Mouse (Mus musculus) mature B cell (primary cell): Measurements from ENCODE around the gene Alkbh7.

Experiments used
- in situ Hi-C: fragments of 300-500 bp; cut with MboI; formaldehyde crosslinking; loops from 2 replicates; pipeline ENCODE4 v1.14.3; 2019

The Alkbh7 gene

DNA sequence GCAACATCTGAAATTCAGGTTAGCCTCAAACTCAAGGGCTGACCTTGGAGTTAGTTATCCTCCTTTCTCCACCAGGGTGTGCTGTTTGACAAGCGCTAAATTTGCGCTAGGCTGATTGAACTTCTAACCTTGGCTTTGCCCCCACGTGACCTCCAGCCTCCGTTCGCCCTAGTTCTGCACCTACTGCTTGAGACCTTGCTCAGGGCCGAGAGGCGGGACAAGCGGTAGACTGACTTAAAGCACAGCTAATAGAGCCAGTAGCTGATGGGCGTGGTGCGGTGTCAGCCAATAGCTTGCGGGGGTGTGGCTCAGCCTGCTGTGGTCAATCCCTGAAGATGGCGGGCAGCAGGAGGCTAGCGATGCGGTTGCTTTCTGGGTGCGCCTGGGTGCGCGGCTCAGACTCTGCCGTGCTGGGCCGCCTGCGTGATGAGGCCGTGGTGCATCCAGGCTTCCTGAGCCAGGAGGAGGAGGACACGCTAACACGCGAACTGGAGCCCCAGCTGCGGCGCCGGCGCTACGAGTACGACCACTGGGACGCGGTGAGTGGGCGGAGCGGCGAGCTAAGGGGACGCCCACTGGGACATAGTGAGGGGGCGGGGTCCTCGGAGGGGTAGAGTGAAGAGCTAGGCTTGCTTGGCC is at the start of gene Alkbh7:
Alkbh7 (plus strand) TSS at position 311 of the 639 bp plus-strand sequence.
- in situ Hi-C loops, result loop anchor here (5.0 to 10.0 kb wide), 2 partner anchors 170 to 338 kb away; no protein-coding TSS in a partner anchor

DNA sequence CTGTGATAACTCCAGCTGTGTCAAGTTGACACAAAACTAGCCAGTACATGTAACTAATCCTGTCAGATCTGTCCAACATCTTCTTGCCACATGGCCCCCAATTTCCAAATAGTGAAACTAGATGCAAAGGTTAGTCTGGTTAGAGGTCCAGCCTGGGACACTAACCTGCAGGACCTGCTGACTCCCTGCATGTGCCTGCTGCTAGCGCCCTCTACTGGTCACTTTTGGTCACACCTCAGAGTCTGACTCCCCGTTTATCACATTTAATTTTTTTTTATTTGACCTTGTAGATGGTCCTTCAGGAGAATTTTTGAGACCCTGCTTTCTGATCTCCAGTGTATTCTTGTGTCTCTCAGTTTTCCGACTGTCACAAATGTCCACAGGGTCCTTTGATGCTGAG is 46.2 kb upstream of the Alkbh7 start:
- in situ Hi-C loops, result no loop called here

DNA sequence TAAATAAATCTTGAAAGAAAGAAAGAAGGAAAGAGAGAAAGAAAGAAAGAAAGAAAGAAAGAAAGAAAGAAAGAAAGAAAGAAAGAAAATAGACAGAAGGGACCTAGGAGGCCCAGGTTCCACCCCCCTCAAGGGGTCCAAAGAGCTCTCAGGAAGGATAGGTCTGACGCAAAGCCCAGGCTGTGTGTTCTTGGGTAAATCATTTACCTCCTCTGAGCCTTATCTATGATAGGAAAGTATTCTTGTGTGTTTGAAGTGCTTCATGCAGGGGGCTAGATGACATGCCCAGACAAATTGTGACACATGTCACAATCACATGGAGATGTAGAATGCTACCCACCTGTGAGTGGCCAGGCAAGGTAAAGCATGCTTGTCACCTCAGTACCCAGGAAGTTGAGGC is 44.5 kb upstream of the Alkbh7 start:
- in situ Hi-C loops, result no loop called here

DNA sequence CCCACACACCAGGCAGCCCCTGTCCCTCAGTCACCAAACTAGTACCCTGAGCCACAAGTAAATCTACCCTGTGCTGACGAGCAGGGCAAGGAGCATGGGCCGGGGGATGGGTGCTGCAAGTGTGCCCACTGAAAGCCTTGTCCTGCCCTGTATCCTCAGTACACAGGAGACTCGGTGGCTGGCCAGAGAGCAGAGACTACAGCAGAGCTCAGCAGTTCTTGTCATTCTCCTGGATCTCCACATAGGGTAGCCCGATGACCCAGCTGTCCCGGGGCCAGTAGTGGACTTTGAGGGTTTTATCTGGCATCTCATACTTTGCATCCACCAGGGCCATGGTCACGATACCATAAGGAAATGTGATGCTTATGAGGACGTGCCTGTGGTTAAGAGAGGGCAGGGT is 42.3 kb upstream of the Alkbh7 start:
- in situ Hi-C loops, result no loop called here

DNA sequence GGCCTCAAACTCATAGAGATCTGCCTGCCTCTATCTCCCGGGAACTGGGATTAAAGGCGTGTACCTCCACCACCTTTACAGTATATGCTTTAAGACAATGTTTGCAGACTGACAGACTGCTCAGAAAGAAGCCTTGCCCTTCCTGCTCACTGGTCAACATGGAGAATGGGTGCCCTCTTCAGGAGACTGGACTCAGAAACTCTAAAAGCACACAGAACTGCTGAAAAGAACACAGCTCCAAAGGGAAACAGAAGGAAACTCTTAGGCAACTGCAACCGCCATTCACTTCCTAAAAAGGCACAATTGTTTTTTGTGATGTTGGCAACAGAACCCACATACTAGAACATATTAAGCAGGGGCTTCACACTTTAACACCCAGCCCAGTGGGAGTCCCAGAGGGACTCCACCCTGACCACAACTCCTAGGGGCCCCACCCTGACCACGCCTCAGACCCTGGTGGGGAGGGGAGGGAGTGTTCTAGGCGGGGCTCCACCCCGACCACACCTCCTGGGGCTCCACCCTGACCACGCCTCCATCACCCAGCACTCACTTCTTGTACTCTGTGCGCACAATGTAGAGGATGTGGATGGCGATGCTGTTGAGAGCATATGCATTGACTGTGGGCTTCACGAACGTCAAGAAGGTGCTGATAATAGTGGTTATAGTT is 39.2 kb upstream of the Alkbh7 start:
- in situ Hi-C loops, result no loop called here

DNA sequence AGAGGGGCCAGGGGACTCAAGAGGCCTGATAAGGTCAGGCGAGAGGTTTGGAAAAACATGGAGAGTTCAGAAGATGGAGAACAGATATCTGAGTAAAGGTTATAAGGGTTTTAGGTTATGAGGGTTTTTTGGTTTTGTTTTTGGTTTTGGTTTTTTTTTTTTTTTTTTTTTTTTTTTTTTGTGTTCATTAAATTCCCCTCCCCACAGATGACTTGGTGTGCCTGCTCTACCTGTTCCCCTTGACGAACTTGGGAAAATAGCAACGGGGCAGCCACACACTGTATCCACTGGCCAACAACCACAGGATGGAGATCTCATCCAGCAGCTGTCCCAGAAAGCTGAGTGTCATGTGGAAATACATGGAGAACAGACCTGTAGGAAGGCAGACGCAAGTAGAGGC is 38.5 kb upstream of the Alkbh7 start:
- in situ Hi-C loops, result no loop called here

DNA sequence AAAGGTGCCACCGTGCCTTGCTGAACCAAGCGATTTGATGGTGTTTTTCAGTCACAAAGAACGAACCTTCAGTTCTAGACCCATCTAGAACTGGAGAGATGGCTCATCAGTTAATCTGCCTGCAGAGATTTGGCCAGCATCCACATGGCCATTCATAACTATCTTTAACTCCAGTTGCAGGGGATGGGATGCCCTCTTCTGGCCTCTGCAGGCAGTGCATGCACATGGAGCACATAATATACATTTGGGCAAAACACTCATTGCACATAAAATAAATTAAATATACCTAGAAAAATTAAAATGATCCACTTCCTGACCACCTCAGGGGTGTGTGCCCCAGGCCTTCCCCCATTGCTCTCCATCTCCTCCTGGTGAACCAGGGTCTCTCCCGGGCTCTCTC is 35.3 kb upstream of the Alkbh7 start:
- in situ Hi-C loops, result no loop called here

DNA sequence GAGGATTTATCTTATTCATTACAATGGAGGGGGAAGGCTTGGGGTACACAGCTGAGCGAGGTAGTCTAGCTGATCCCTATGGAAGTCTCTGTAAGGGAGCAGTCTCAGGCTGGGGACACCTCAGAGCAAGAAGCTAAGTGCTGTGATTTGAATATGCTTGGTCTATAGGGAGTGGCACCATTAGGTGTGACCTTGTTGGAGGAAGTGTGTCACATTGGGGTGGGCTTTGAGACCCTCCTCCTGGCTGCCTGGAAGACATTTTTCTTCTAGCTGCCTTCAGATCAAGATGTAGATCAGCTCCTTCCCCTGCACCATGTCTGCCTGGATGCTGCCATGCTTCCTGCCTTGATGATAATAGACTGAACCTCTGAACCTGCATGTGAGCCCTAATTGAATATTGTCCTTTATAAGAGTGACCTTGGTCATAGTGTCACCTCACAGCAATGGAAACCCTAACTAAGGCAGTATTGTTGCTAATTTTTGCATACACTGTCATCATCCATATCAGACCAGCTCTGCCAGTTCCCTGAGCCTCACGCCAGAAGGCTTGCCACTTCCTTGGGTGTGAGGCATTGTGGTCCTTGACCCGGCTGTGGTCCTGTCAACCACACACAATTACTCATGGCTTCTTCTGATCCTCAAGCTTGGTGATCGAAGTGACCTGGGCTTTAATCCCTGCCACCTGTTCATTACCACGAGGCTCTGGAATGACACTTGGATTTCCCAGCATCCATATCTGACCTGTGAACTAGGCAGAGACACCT is 34.3 kb upstream of the Alkbh7 start:
- in situ Hi-C loops, result no loop called here

DNA sequence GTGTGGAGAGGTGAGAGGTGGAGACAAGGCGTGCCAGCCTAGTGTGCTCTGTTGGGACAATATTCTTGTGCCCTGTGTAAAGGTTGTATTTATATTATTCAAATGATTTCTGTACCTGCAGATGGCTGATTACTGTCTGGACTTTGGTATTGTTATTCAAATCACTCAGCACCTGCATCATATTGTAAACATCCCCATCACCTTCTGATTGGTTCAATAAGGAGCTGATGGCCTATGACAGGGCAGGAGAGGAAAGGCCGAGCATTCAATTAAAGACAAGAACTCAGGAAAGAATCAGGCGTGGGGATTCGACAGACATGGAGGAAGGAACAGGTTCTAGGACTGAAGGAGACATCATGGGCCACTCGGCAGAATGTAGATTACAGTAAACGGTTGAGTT is 33.5 kb upstream of the Alkbh7 start:
- in situ Hi-C loops, result no loop called here

DNA sequence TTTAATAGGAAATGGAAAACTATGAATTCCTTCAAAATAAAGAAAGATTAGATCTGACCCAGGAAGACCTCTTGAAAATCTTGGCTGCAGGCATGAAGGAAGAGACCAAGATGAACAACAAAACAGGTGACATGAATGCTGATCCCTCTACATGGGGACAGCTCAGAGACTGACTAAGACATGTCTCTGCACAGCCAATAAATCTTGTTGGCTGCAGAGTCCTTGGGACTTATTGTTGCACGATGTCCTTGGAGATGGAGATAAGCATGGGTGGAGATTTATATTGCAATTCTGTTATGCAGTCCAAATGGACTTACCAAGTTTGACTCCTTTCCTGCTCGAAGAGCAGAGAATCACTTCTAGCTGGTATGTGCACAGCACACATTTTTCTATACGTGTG is 27.8 kb upstream of the Alkbh7 start:
- in situ Hi-C loops, result no loop called here

DNA sequence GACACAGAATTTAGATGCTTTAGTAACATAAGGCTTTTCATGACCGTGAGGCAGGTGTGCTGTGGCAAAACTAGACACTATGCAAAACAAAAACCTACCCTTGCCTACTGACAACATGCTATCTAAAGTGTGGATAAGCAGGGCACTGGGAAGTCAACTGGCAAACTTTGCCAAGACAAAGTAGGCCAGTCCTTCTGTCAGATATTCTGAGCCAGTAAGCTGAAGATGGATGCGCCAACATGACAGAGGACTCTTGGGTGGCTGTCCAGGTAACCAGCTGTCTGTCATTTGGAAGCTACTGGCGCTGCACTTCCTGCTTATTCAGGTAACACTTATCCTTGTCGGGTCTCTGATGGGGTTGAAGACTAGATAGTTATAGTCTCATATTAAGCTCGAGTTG is 27.1 kb upstream of the Alkbh7 start:
- in situ Hi-C loops, result no loop called here

DNA sequence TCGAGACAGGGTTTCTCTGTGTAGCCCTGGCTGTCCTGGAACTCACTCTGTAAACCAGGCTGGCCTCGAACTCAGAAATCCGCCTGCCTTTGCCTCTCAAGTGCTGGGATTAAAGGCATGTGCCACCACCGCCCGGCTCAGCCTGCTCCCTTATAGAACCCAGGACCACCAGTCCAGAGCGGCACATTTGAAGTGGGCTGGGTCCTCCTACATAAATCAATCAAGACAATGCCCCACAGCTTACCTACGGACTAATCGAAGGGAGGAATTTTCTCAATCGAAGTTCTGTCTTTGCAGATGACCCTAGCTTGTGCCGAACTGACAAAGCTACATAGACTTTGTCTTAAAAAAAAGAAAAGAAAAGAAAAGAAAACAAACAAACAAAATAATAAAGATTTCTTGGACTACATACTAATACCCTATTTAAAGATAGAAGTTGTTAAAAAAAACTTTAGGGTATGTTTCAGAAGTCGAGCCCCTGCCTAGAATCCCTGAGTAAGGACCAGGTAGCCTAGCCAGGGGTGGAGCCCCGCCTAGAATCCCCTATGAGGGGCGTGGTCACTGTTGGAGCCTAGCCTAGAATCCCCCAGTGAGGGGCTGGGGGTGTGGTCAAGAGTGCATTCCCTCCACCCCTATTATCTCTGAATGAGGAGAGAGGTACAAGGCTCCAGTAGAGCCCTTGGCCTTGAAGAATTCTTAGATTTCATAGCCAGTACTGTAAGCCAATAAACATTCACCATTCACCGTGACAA is 23.0 kb upstream of the Alkbh7 start:
- in situ Hi-C loops, result no loop called here

DNA sequence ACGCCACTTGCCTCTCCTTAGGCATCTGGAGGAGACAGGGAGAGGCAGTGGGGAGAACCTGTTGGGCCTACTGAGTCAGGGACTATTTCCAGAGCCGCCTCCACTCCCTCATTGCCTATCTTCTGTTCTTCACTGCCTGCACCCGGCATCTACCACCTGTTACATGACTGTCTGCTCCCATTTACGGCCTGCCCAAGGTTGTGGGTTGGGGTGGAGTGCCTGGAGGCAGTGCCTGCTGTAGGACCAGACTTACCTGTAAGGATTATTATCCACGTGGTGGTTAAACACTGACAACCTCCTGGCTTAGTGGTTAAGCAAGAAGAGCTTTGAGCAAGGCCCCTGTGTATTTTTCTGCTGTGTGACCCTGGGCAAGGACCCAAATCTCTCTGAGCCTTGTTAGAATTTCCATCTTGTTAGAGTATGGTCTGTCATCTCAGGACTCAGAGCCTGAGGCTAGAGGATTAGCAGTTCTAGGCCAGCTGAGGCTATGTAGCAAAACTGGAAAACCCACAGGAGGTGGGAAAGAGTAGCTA is 22.4 kb upstream of the Alkbh7 start:
- in situ Hi-C loops, result no loop called here

DNA sequence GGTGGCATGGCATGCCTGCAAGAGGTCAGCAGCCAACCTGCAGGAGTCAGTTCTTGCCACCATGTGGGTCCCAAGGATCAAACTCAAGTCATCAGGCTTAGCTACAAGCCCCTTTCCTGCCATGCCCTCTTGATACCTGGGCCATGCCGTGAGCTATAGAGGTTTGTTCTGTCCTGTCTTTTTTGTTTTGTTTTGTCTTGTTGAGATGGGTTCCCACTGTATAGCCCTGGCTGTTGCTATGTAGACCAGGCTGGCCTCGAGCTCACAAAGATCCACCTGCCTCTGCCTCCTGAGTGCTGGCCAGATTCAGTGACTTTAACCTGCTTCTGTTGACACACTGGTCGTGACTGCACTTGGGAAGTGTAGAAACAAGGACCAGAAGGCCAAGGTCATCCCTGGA is 21.7 kb upstream of the Alkbh7 start:
- in situ Hi-C loops, result no loop called here

DNA sequence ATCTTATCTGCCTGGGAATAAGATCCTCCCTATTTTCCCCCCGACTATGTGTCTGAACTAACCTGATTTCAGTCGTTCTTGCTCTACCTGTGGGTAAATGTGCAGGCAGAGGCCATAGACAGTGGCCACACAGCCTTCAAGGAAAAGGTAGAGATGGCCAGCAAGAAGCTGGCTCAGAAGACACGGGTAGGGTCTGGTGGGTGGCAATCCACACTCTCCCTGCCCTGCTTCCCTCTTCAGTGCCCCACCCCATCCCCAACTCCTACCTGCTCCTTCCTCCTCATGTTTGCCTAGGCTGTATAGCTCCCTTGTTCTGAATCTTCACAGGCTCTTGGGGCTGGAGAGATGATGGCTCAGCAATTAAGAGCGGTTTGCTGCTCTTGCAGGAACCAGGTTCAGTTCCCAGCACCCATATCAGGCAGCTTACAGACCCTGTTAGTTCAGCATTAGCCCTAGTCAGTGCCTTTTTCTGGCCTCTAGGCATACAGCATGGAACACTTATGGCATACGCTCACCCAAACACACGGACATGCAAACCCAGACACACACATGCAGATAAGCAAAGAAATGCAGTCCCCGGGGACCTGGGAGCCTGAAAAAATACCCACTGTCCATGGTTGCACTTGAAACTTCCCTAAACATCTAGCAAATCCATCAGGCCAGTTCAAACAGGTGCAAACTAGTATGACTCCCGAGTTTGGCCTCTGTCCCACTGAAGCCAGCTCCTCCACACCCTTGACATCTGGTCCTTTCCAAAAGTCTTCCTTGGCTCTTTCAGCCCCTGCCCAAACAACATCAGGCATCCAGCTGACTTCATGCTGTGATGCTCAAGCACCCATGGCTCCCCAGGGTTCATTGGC is 20.4 kb upstream of the Alkbh7 start:
- in situ Hi-C loops, result no loop called here

DNA sequence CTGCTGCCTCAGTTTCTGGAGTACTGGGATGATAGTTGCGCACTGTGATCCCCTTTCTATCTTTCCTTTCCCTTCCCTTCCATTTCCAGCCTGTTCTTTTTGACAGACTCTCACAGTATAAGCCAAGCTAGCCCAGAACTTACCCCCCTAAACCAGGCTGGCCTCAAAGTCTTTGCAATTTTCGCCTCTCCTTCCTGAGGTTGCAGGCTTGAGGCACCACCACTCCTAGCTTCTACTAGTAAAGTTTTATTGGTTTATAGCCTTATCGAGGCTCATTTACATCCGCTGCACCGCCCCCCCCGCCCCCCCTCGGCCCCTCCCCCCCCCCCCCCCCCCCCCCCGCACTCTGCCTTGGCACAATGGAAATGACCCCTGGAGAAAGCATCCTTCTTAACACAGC is 17.6 kb upstream of the Alkbh7 start:
- in situ Hi-C loops, result no loop called here

DNA sequence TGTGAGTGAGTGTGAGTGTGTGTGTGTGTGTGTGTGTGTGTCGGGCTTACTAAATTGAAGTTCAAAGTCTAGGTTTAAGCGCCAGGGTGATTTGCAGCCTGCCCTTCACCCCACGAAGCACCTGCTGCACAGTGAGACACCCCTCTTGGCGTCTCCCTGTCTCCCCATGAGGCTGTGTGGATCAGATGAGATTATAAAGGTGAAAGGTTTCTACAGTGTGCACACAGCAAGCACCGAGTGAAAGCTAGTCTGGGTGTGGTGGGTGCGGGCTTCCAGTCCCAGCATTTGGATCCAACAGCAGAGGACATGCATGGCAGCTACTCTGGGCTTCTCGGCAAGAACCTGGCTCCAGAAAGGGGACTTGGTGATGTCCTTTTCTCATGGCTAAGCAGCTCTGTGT is 16.1 kb upstream of the Alkbh7 start:
- in situ Hi-C loops, result no loop called here

DNA sequence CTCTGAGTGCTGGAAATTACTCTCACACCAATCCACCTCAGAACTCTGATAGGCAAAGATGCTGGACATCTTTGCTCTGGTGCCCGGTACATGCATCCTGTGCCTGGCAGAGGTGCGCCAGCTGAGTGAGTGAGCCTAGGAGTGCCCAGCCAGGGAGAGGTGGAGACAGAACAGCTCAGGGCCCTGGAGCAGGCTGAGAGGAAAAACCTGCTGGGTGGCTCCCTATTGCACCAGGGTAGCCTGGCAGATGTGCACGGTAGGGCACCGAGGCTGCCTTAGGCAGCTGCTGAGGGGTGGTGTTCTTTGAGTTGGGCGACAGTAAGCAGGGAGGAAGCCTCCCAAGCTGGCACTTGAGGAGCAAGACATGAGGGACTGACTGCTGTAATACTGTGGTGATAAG is 15.1 kb upstream of the Alkbh7 start, which contains the start of gene Acer1:
Acer1 (minus strand) TSS at position 114 of the 400 bp plus-strand sequence.
- in situ Hi-C loops, result no loop called here

DNA sequence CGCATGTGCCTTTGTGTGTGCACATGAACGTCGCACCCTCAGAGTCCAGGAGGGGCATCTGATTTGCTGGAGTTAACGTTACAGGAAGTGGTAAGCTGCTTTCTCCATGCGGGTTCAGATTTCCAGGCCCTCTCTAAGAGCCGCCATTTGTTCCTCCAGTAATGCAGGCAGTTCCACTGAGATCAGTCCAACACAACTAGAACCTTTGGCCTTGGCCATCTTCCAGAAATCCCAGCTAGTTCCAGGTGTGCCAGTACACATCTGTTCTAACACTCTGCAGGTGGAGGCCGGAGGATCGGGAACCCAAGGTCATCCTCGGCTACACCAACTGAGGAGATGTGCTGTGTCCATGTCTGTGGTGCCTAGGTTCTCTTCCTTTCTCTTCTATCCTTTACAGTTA is 12.3 kb upstream of the Alkbh7 start:
- in situ Hi-C loops, result no loop called here

DNA sequence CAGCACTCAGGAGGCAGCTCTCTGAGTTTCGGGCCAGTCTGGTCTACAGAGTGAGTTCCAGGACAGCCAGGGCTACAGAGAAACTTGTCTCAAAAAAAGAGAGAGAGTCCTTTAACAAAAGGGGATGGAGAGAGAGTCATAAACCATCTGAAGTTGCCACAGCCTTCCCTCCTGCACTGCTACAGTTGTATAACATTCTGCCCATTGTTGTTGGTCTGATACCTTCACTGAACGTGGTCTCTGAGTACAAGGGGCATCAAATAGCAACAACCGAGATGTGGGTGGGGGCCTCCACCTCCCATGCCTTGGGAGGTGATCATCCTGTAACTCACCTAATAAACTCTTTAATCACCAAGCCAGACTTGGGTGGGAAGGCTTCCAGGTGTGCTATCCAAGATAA is 11.5 kb upstream of the Alkbh7 start:
- in situ Hi-C loops, result no loop called here
